Mouse (Mus musculus) C2C12 (cell line): ENCODE data around the gene Hpca. TPM values are rescaled to one million over a fixed set of nuclear protein-coding genes. Genes with fewer than 3 reads are reported as not detected.

Experiments used
- H3K27me3 ChIP-seq: one replicate; pipeline ENCODE4 v1.6.1; 2011; ENCODE audit not compliant: control insufficient read depth, insufficient read depth, insufficient read length
- H3K36me3 ChIP-seq: one replicate; pipeline ENCODE4 v1.6.1; 2011; ENCODE audit not compliant: control insufficient read depth, insufficient read depth
- H3K4me3 ChIP-seq: one replicate; pipeline ENCODE4 v1.5.1; 2011; ENCODE audit warnings: mild to moderate bottlenecking, control low read depth; ENCODE audit not compliant: poor library complexity, insufficient read depth, severe bottlenecking
- H3K79me2 ChIP-seq: one replicate; pipeline ENCODE4 v1.6.1; 2011; ENCODE audit not compliant: control insufficient read depth, insufficient read depth
- H3K79me3 ChIP-seq: one replicate; pipeline ENCODE4 v1.6.1; 2011; ENCODE audit warnings: low read depth, control low read depth
- H3ac ChIP-seq: one replicate; pipeline ENCODE3; 2011; ENCODE audit warnings: low read depth; ENCODE audit not compliant: control insufficient read depth, insufficient read length
- CEBPB ChIP-seq: IDR thresholded peaks from one replicate; pipeline ENCODE4 v1.6.1; 2011; ENCODE audit warnings: low read depth, mild to moderate bottlenecking, control low read depth, moderate library complexity
- CTCF ChIP-seq: IDR thresholded peaks from one replicate; pipeline ENCODE4 v1.5.1; 2011; ENCODE audit not compliant: control insufficient read depth, insufficient read depth, insufficient read length
- FOSL1 ChIP-seq: IDR thresholded peaks from one replicate; pipeline ENCODE4 v1.8.0; 2011; ENCODE audit warnings: mild to moderate bottlenecking, low read length; ENCODE audit not compliant: poor library complexity, insufficient read depth, severe bottlenecking
- MAX ChIP-seq: IDR thresholded peaks from one replicate; pipeline ENCODE4 v1.6.1; 2011; ENCODE audit warnings: mild to moderate bottlenecking, control low read depth
- MYOD1 ChIP-seq: IDR thresholded peaks from one replicate; pipeline ENCODE4 v1.6.1; 2011; ENCODE audit warnings: low read depth; ENCODE audit not compliant: control insufficient read depth, insufficient read length
- MYOG ChIP-seq: IDR thresholded peaks from one replicate; pipeline ENCODE4 v1.6.1; 2011; ENCODE audit not compliant: control insufficient read depth, insufficient read length; ENCODE audit errors: extremely low read depth
- USF1 ChIP-seq: IDR thresholded peaks from one replicate; pipeline ENCODE4 v1.6.1; 2011; ENCODE audit warnings: low read depth, mild to moderate bottlenecking, control low read depth, moderate library complexity
- polyA plus RNA-seq: library from polyadenylated mRNA; unstranded; fragments of >200 nt; fragmentation: generic; extraction: Trizol; gene quantifications from one replicate; pipeline ENCODE4 v1.2.1, GENCODE M21; 2012; ENCODE audit warnings: missing spikeins

The Hpca gene
- polyA plus RNA-seq, 1 experiment, result not detected

GRCm38 (mm10) chr4:129129387-129129786 lies 7.6 kb upstream of the Hpca start:
- Histone ChIP-seq H3K79me3 (no peaks in the 10 kb centered on the region), H3K4me3 (no peak overlapping the region), H3K79me2 (no peaks in the 10 kb centered on the region), H3K36me3 (no peaks in the 10 kb centered on the region), H3K27me3 (peaks cover 6% of the 10 kb centered on the region), H3ac (no peak overlapping the region)
- no peak for TF ChIP-seq MYOD1
- TF ChIP-seq MYOG, result no peak
- no peak for TF ChIP-seq CTCF
- no peak for TF ChIP-seq USF1
- no peak for TF ChIP-seq CEBPB

DNA sequence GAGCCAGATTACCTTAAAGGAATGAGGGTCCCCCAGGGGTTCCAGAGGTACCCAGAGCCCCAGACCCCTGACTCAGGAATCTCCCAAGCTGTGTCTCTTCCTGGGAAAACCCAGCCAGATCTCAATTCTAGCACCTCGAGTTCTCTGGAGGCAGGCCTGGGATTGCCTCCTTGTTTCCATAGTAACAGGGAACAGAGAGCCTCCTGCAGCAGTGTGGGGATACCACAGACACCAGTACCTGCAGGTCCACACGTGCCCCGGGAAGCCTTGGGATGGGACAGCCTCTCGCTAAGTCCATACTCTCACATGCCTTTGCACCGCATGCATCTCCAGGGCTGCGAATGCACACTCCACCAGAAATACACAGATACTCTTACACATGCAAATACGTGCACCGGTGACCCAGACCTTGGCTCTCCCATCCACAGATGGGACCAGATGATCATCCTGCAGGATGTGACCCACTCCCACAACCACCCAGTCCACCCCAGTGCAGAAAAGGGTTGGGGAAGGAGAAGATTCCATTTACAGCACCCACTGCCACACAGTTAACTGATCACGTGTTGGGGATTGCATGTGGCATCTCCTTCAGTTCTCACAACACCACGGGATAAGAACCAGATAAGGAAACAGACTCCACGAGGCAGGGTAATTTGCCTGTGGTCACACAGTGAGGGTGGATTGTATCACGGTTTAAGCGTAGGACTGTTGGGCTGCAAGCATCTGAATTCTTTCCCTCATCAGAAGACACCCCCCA lies 6.9 kb upstream of the Hpca start:
- H3K36me3 ChIP-seq, result no peaks in the 10 kb centered on the region
- no peak overlapping the region for H3ac ChIP-seq
- no peaks in the 10 kb centered on the region for H3K79me2 ChIP-seq
- peaks cover 6% of the 10 kb centered on the region for H3K27me3 ChIP-seq
- H3K4me3 ChIP-seq, result no peak overlapping the region
- TF ChIP-seq MAX (no peak), MYOD1 (no peak), CEBPB (no peak), USF1 (no peak), FOSL1 (no peak), CTCF (no peak), MYOG (no peak)
- no peaks in the 10 kb centered on the region for H3K79me3 ChIP-seq

- Histone ChIP-seq H3ac (no peak overlapping the region), H3K36me3 (no peaks in the 10 kb centered on the region), H3K27me3 (peaks cover 24% of the 10 kb centered on the region), H3K79me3 (no peaks in the 10 kb centered on the region), H3K79me2 (no peaks in the 10 kb centered on the region), H3K4me3 (no peak overlapping the region)
- TF ChIP-seq CEBPB (no peak), MYOG (no peak), MYOD1 (peak; percentile 11), MAX (no peak), USF1 (peak; percentile 17)
Measured at GRCm38 (mm10) chr4:129125736-129126451, 4.1 kb upstream of the Hpca start.

DNA sequence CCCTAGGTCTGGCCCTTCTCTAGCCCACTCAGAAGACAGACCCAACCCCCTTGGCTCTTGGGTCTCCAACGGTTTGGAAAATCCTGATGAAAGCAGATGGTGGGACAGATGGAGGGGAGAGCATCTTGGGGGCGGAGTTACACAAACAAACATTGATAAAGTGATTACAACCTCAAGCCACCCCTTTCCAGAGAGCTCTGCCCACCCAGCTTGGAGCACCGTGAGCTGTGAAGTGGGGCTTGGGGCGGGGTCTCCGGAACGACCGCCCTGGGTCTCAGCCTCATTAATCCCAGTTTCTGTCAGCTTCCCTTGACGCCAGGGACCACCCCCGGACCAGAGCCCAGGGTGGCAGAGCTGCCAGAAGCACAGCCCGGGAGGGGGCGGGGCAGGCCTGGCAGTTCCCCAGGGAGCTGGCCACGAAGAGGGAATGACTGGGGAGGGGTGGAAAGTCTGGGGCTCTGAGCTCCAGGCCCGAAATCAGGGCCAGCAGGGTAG lies 2.9 kb upstream of the Hpca start:
- H3K27me3 ChIP-seq, result peaks cover 34% of the 10 kb centered on the region
- no peak overlapping the region for H3ac ChIP-seq
- TF ChIP-seq MAX (no peak), FOSL1 (no peak), MYOG (no peak)
- no peaks in the 10 kb centered on the region for H3K79me2 ChIP-seq
- no peak overlapping the region for H3K4me3 ChIP-seq
- no peaks in the 10 kb centered on the region for H3K36me3 ChIP-seq
- no peaks in the 10 kb centered on the region for H3K79me3 ChIP-seq

- peaks cover 50% of the 10 kb centered on the region for H3K27me3 ChIP-seq
- TF ChIP-seq FOSL1 (no peak), CTCF (no peak), MYOD1 (no peak), MAX (no peak), CEBPB (no peak), MYOG (no peak), USF1 (no peak)
- H3K36me3 ChIP-seq, result no peaks in the 10 kb centered on the region
- H3K4me3 ChIP-seq, result no peak overlapping the region
- H3K79me2 ChIP-seq, result no peaks in the 10 kb centered on the region
- no peak overlapping the region for H3ac ChIP-seq
- H3K79me3 ChIP-seq, result no peaks in the 10 kb centered on the region
Measured at GRCm38 (mm10) chr4:129122719-129123118, 883 bp upstream of the Hpca start.
